Mouse (Mus musculus): ENCODE measurements at regions not wholly inside any gene's neighbourhood (a gene's known extent, or its start where the extent isn't known, plus 50 kb on each side); places are given as distances from the start of the nearest gene placed in this dataset.

DNA sequence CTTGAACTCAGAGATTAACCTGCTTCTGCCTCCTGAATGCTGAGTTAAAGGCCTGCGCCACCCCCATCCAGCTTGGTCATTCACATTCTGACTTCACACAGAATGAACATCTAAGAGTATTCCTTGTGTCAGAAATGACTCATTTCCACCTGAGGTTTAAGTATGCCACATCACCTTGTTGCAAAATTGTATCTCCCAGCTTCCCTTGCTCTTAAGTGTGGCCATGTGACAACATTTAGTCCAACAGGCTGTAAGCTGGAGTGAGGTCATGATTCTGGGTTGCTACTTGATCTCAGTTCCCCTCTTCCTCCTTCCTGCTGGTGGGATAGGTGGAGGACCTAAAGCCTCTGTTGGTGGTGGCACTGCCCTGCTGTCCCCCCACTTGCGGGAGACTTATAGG, 131.0 kb downstream of the Mtx2 start:
- 93% methylated on average over 2 of the region's 2 CpGs for WGBS
- H3K9ac ChIP-seq (ENCODE audit: low read length), result no peak overlapping the region

DNA sequence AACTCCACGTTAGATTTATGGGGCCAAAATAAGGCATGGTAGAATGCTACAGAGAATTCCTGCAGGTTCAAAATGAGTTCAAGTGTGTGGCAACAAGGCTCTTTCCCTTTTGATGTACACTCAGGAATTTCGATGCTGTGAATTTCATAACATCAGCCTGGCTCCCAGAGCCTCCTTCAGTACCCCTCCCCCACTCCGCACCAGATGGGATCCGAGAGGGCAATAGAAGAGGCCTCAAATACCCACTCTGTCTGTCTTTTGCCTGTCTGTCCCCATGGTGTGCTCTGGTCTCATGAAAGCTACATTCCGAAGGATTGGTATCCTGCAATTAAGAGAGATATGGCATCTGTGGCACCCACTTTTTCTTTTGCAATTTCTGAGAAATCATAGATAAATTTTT, 134.3 kb downstream of the Mtx2 start:
- Histone ChIP-seq H3K36me3 (ENCODE audit: control insufficient read depth, insufficient read depth, low read length) (no peaks in the 10 kb centered on the region), H3K4me2 (replicated peaks; ENCODE audit: low read depth) (no peak overlapping the region), H3K4me3 (ENCODE audit: low read depth, low read length) (no peak overlapping the region), H3K9ac (ENCODE audit: low read length) (no peak overlapping the region), H3K9me3 (ENCODE audit: control insufficient read depth, low read length) (no peaks in the 10 kb centered on the region), H3K4me1 (replicated peaks; ENCODE audit: control insufficient read depth, insufficient read depth) (no peaks in the 10 kb centered on the region), H3K27me3 (ENCODE audit: control insufficient read depth, insufficient read depth, low read length) (no peaks in the 10 kb centered on the region), H3K27ac (replicated peaks) (no peak overlapping the region)
- DNase-seq (ENCODE audit: low spot score) (no peak), ATAC-seq (ENCODE audit: low FRiP score, low TSS enrichment) (no peak)
- TF ChIP-seq EP300 (optimal IDR thresholded peaks at IDR 0.05), result no peak
- TF ChIP-seq CTCF (IDR thresholded peaks at IDR 0.05; ENCODE audit: low read depth), result no peak
- 63% methylated on average over 5 of the region's 5 CpGs for WGBS

More for the DNA sequence above, 131.0 kb downstream of the Mtx2 start:
- DNase-seq (ENCODE audit: low spot score) (no peak), ATAC-seq (ENCODE audit: low FRiP score, low TSS enrichment) (no peak)
- TF ChIP-seq EP300 (optimal IDR thresholded peaks at IDR 0.05) (no peak), CTCF (IDR thresholded peaks at IDR 0.05; ENCODE audit: low read depth) (no peak)
- no peak overlapping the region for H3K4me2 ChIP-seq (replicated peaks; ENCODE audit: low read depth)
- no peak overlapping the region for H3K27ac ChIP-seq (replicated peaks)
- no peaks in the 10 kb centered on the region for H3K9me3 ChIP-seq (ENCODE audit: control insufficient read depth, low read length)
- no peaks in the 10 kb centered on the region for H3K4me1 ChIP-seq (replicated peaks; ENCODE audit: control insufficient read depth, insufficient read depth)
- H3K27me3 ChIP-seq (ENCODE audit: control insufficient read depth, insufficient read depth, low read length), result no peaks in the 10 kb centered on the region
- H3K36me3 ChIP-seq (ENCODE audit: control insufficient read depth, insufficient read depth, low read length), result no peaks in the 10 kb centered on the region
- no peak overlapping the region for H3K4me3 ChIP-seq (ENCODE audit: low read depth, low read length)

GRCm38 (mm10) chr2:74962416-74962815, 136.8 kb downstream of the Mtx2 start:
- no peaks in the 10 kb centered on the region for H3K27me3 ChIP-seq (ENCODE audit: control insufficient read depth, insufficient read depth, low read length)
- no peak overlapping the region for H3K4me2 ChIP-seq (replicated peaks; ENCODE audit: low read depth)
- H3K4me1 ChIP-seq (replicated peaks; ENCODE audit: control insufficient read depth, insufficient read depth), result no peaks in the 10 kb centered on the region
- 84% methylated on average over 6 of the region's 6 CpGs for WGBS
- no peak overlapping the region for H3K4me3 ChIP-seq (ENCODE audit: low read depth, low read length)
- DNase-seq (ENCODE audit: low spot score), result no peak
- H3K9ac ChIP-seq (ENCODE audit: low read length), result no peak overlapping the region
- no peak for TF ChIP-seq CTCF (IDR thresholded peaks at IDR 0.05; ENCODE audit: low read depth)
- TF ChIP-seq EP300 (optimal IDR thresholded peaks at IDR 0.05), result no peak
- no peaks in the 10 kb centered on the region for H3K36me3 ChIP-seq (ENCODE audit: control insufficient read depth, insufficient read depth, low read length)
- no peak overlapping the region for H3K27ac ChIP-seq (replicated peaks)
- H3K9me3 ChIP-seq (ENCODE audit: control insufficient read depth, low read length), result no peaks in the 10 kb centered on the region
- ATAC-seq (ENCODE audit: low FRiP score, low TSS enrichment), result no peak

DNA sequence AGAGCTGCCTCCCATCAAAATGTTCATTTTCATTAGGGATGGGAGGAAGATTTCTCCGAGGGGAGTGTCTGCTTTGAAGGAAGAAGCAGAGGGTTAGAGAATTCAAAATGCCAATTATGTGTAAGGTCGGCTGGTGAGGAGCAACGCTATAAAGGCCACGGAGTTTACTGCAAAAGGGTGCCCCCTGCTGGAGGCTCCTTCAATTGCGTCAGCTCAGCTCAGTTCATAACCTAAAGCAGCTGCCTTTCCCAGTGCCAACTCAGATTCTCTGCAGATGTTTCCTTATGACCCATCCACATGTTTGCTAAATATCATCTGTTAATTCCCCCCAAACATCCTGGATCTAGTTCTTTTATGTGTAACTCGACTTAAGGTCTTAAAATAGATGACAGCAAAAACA, 138.8 kb downstream of the Mtx2 start:
- no peaks in the 10 kb centered on the region for H3K9me3 ChIP-seq (ENCODE audit: control insufficient read depth, low read length)
- WGBS, result under 1% methylated on average over 6 of the region's 6 CpGs
- peak; percentile 68; the same call in 1 of the 2 replicates for ATAC-seq (ENCODE audit: low FRiP score, low TSS enrichment)
- no peak overlapping the region for H3K27ac ChIP-seq (replicated peaks)
- H3K4me3 ChIP-seq (ENCODE audit: low read depth, low read length), result no peak overlapping the region
- H3K27me3 ChIP-seq (ENCODE audit: control insufficient read depth, insufficient read depth, low read length), result no peaks in the 10 kb centered on the region
- TF ChIP-seq EP300 (optimal IDR thresholded peaks at IDR 0.05), result no peak
- peak; percentile 88 for TF ChIP-seq CTCF (IDR thresholded peaks at IDR 0.05; ENCODE audit: low read depth)
- H3K4me2 ChIP-seq (replicated peaks; ENCODE audit: low read depth), result no peak overlapping the region
- no peaks in the 10 kb centered on the region for H3K4me1 ChIP-seq (replicated peaks; ENCODE audit: control insufficient read depth, insufficient read depth)
- H3K9ac ChIP-seq (ENCODE audit: low read length), result no peak overlapping the region
- peak; percentile 80 for DNase-seq (ENCODE audit: low spot score)
- H3K36me3 ChIP-seq (ENCODE audit: control insufficient read depth, insufficient read depth, low read length), result no peaks in the 10 kb centered on the region

- ATAC-seq (ENCODE audit: low FRiP score, low TSS enrichment) (no peak), DNase-seq (ENCODE audit: low spot score) (no peak)
- no peaks in the 10 kb centered on the region for H3K4me1 ChIP-seq (replicated peaks; ENCODE audit: control insufficient read depth, insufficient read depth)
- H3K27ac ChIP-seq (replicated peaks), result no peak overlapping the region
- H3K36me3 ChIP-seq (ENCODE audit: control insufficient read depth, insufficient read depth, low read length), result no peaks in the 10 kb centered on the region
- no peak for TF ChIP-seq CTCF (IDR thresholded peaks at IDR 0.05; ENCODE audit: low read depth)
- TF ChIP-seq EP300 (optimal IDR thresholded peaks at IDR 0.05), result no peak
- no peaks in the 10 kb centered on the region for H3K27me3 ChIP-seq (ENCODE audit: control insufficient read depth, insufficient read depth, low read length)
- 40% methylated on average over 3 of the region's 3 CpGs for WGBS
- no peaks in the 10 kb centered on the region for H3K9me3 ChIP-seq (ENCODE audit: control insufficient read depth, low read length)
- H3K9ac ChIP-seq (ENCODE audit: low read length), result no peak overlapping the region
- H3K4me2 ChIP-seq (replicated peaks; ENCODE audit: low read depth), result no peak overlapping the region
- H3K4me3 ChIP-seq (ENCODE audit: low read depth, low read length), result no peak overlapping the region
Observed at GRCm38 (mm10) chr2:74964980-74965379, 139.4 kb downstream of the Mtx2 start.

DNA sequence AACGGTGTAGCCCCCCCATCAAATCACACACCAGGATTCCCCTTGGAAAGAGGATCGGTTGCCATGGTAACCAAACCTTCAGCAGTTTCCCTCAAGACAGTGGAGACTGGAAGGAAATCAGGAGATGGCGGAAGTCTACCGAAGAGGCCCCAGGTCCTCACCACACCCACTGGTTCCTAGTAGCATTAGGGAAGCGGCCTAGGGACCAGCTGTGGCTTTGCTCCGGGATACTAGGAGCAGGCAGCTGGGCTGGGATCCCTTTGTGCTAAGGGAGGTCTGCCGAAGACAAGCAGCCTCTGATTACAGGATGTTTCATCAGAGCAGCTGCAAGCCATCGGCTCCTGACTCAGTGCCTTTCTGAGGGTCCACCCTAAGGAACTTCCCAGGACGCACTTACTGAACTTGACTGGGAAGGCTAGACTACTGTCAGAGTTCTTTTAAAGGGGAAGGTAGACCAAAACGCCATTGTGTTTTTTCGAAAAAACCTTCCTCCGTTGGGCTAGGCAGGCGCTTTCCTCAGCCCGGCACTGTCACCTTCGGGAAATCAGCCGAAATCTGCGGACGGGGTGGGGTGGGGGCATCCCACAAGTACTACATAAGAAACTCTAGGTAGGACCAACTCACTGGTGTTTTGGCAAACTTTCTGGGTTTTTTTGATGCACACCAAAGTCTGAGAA, 139.9 kb downstream of the Mtx2 start:
- ATAC-seq (ENCODE audit: low FRiP score, low TSS enrichment) (peak; percentile 69; the same call in 1 of the 2 replicates), DNase-seq (ENCODE audit: low spot score) (peak; percentile 17)
- 27% methylated on average over 18 of the region's 18 CpGs for WGBS
- H3K4me1 ChIP-seq (replicated peaks; ENCODE audit: control insufficient read depth, insufficient read depth), result no peaks in the 10 kb centered on the region
- no peak overlapping the region for H3K4me2 ChIP-seq (replicated peaks; ENCODE audit: low read depth)
- H3K4me3 ChIP-seq (ENCODE audit: low read depth, low read length), result no peak overlapping the region
- no peaks in the 10 kb centered on the region for H3K27me3 ChIP-seq (ENCODE audit: control insufficient read depth, insufficient read depth, low read length)
- H3K27ac ChIP-seq (replicated peaks), result no peak overlapping the region
- H3K9me3 ChIP-seq (ENCODE audit: control insufficient read depth, low read length), result no peaks in the 10 kb centered on the region
- H3K9ac ChIP-seq (ENCODE audit: low read length), result no peak overlapping the region
- H3K36me3 ChIP-seq (ENCODE audit: control insufficient read depth, insufficient read depth, low read length), result no peaks in the 10 kb centered on the region
- TF ChIP-seq CTCF (IDR thresholded peaks at IDR 0.05; ENCODE audit: low read depth) (no peak), EP300 (optimal IDR thresholded peaks at IDR 0.05) (no peak)

All from stomach, postnatal 0 days (tissue).